Mouse (Mus musculus): Measurements from ENCODE around the gene Gm11213.

The Gm11213 gene

DNA sequence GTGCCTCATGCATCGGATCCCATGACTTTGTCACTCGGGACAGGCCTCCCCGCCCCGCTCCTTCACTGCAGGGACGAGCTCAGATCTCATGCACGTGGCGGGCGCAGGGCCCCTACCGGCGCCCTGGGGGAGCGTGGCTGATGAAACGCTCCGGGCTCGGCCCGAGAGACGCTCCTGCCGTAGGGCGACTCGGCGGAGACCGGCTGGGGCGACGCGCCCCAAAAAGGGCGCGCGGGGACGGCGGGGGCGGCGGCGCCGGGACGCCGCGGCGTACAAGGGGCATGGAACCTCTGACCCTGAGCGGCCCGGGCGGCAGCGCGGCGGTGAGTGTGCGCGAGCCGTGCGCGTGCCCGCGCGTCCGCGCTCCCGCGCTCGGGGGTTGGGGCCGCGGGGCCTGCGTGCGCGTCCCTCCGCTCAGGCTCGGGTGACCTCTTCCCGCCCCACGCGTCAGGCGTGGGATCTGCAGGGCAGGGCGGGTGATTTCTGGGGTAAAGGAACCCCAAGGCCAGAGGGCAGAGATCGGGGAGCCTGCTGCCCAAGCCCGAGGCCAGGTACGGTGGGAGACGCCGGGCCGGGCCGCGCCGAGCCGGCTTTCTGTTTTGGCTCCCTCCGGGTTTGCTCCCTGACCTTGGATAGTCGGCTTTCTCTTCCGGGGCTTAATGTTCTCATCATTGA is 46.5 kb downstream of the Gm11213 start, which contains the start of gene Tmem268:
Gene Tmem268 (plus strand): TSS at position 375 of the 675 bp plus-strand sequence.
- H3K4me1 ChIP-seq (replicated peaks; ENCODE audit: low read depth, low read length) = peaks cover 62% of the 10 kb centered on the region
- peaks cover 27% of the 10 kb centered on the region for H3K36me3 ChIP-seq (ENCODE audit: insufficient read depth, low read length)
- H3K27me3 ChIP-seq (ENCODE audit: insufficient read depth, low read length) = 0 out of 2 replicates have a peak, but pooled peaks cover 4% of the 10 kb centered on the region
- TF ChIP-seq NANOG (IDR thresholded peaks at IDR 0.05; ENCODE audit: borderline replicate concordance, low read length) (no peak), POU5F1 (IDR thresholded peaks at IDR 0.05; ENCODE audit: borderline replicate concordance, low read length) (no peak), CTCF (conservative IDR thresholded peaks at IDR 0.05; ENCODE audit: low read length) (no peak)
- H3K9me3 ChIP-seq (ENCODE audit: low read length) = no peaks in the 10 kb centered on the region
- H3K4me3 ChIP-seq (replicated peaks; ENCODE audit: low read length) = peak within 1 kb of the TSS; percentile 86

DNA sequence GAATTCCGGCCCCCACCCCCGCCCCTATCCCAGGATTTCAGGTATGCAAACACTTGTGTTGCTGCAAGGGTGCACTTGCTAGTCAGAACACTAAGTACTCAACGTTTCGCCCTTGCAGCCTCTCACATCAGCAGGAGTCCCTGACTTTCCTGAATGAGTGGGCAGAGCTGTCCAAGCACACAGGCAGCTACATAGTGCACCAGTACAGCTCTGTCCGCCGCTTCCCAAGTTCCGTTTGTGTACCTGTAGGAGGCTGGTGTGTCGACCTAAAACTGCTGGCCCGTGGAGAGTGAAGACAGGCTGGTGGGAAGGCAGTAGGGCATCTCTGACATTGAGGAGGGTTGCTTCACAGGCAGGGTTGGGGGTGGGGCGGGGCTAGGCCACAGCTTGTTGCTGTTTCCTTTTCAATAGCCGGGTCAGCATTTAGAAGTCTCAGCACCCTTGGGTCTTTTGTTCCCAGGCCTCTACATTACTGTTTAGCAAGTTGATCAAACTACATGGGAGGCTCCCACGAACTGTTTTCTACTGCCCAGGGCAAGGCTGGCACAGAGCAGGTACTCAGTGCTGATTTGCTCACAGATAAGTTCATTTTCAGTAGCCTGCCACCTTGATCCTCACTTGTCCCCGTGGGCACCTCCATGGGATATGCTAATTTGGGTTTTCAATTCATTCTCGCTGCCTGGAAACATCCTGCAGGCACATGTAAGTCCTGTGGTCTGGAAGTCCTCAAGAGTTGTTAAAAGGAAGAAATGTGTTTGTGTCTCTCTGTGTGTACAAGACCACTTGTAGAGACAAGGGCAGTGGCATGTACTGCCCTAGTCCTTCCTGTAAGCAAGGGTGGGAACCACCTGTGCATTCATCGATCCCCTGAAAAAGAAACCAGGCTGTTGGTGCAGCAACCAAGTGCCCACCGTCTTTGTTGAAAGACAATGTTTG is 47.7 kb downstream of the Gm11213 start:
- no peaks in the 10 kb centered on the region for H3K9me3 ChIP-seq (ENCODE audit: low read length)
- peaks cover 27% of the 10 kb centered on the region for H3K36me3 ChIP-seq (ENCODE audit: insufficient read depth, low read length)
- H3K4me1 ChIP-seq (replicated peaks; ENCODE audit: low read depth, low read length) = peaks cover 62% of the 10 kb centered on the region
- H3K4me3 ChIP-seq (replicated peaks; ENCODE audit: low read length) = peak overlapping the region; percentile 86
- 0 out of 2 replicates have a peak, but pooled peaks cover 4% of the 10 kb centered on the region for H3K27me3 ChIP-seq (ENCODE audit: insufficient read depth, low read length)
- TF ChIP-seq POU5F1 (IDR thresholded peaks at IDR 0.05; ENCODE audit: borderline replicate concordance, low read length) (no peak), CTCF (conservative IDR thresholded peaks at IDR 0.05; ENCODE audit: low read length) (no peak), NANOG (IDR thresholded peaks at IDR 0.05; ENCODE audit: borderline replicate concordance, low read length) (peak; percentile 10; the same call in 1 of the 2 replicates)

DNA sequence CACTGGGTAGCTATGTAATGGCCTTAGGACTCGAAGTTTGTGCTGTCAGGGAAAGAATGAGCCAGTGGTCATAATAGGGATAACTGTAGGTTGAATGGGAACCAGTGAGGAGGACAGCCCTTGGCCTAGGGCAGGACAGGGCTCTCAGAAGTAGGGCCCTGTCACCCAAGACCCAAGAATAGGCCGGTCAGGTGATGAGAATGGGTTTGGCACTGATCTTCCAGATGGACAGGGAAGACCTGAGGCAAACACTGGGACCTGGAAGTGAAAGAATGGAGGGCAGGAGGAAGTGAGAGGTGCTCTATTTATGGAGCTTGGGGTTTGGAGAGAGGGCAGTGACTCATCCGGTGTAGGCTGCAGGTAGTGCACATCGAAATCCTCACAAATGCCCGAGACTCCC is 48.4 kb downstream of the Gm11213 start:
- H3K4me1 ChIP-seq (replicated peaks; ENCODE audit: low read depth, low read length) = peaks cover 62% of the 10 kb centered on the region

DNA sequence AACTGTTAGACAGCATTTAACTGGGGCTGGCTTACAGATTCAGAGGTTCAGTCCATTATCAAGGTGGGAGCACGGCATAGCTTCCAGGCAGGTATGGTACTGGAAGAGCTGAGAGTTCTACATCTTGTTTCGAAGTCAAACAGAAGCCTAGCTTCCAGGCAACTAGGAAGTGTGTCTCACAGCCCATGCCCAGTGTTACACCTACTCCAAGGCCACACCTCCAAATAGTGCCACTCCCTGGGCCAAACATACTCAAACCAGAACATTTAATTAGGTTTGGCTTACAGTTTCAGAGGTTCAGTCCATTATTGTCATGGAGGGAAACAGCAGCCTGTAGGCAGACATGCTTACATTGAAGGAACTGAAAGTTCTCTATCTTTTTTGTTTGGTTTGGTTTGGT is 50.0 kb downstream of the Gm11213 start:
- no peaks in the 10 kb centered on the region for H3K9me3 ChIP-seq (ENCODE audit: low read length)
- H3K4me1 ChIP-seq (replicated peaks; ENCODE audit: low read depth, low read length) = peaks cover 47% of the 10 kb centered on the region
- 0 out of 2 replicates have a peak, but pooled peaks cover 4% of the 10 kb centered on the region for H3K27me3 ChIP-seq (ENCODE audit: insufficient read depth, low read length)
- peaks cover 44% of the 10 kb centered on the region for H3K36me3 ChIP-seq (ENCODE audit: insufficient read depth, low read length)
- no peak for TF ChIP-seq NANOG (IDR thresholded peaks at IDR 0.05; ENCODE audit: borderline replicate concordance, low read length)
- no peak for TF ChIP-seq CTCF (conservative IDR thresholded peaks at IDR 0.05; ENCODE audit: low read length)
- H3K4me3 ChIP-seq (replicated peaks; ENCODE audit: low read length) = no peak overlapping the region

More for the DNA sequence above, 48.4 kb downstream of the Gm11213 start:
- H3K9me3 ChIP-seq (ENCODE audit: low read length) = no peaks in the 10 kb centered on the region
- 0 out of 2 replicates have a peak, but pooled peaks cover 4% of the 10 kb centered on the region for H3K27me3 ChIP-seq (ENCODE audit: insufficient read depth, low read length)
- H3K36me3 ChIP-seq (ENCODE audit: insufficient read depth, low read length) = peaks cover 32% of the 10 kb centered on the region
- TF ChIP-seq CTCF (conservative IDR thresholded peaks at IDR 0.05; ENCODE audit: low read length) (no peak), NANOG (IDR thresholded peaks at IDR 0.05; ENCODE audit: borderline replicate concordance, low read length) (no peak), POU5F1 (IDR thresholded peaks at IDR 0.05; ENCODE audit: borderline replicate concordance, low read length) (no peak)
- H3K4me3 ChIP-seq (replicated peaks; ENCODE audit: low read length) = 0 out of 2 replicates have a peak overlapping the region, but pooled peaks have one; percentile 86

DNA sequence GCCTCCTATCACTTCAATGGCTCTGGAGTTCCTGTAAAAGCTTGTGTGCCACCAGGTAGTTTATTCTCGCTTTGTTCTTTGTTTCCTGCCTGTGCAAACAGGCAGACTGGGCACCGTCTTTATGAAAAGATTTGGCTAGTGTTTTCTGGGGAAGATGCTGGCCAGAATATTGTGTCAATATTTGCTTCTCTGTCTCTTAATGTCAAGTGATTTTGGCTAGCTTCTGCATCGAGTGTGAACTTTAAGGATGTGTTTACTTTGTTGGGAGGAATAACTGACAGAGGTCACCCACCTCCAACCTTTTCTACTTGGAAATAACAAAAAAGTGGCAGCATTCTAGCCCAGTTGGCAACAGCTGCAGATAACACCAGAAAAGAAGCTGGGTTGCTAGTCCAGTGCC is 50.4 kb downstream of the Gm11213 start:
- TF ChIP-seq CTCF (conservative IDR thresholded peaks at IDR 0.05; ENCODE audit: low read length) = no peak
- no peak for TF ChIP-seq POU5F1 (IDR thresholded peaks at IDR 0.05; ENCODE audit: borderline replicate concordance, low read length)
- no peak for TF ChIP-seq NANOG (IDR thresholded peaks at IDR 0.05; ENCODE audit: borderline replicate concordance, low read length)
- 0 out of 2 replicates have a peak, but pooled peaks cover 2% of the 10 kb centered on the region for H3K27me3 ChIP-seq (ENCODE audit: insufficient read depth, low read length)
- peaks cover 42% of the 10 kb centered on the region for H3K4me1 ChIP-seq (replicated peaks; ENCODE audit: low read depth, low read length)
- H3K9me3 ChIP-seq (ENCODE audit: low read length) = no peaks in the 10 kb centered on the region
- H3K4me3 ChIP-seq (replicated peaks; ENCODE audit: low read length) = no peak overlapping the region
- H3K36me3 ChIP-seq (ENCODE audit: insufficient read depth, low read length) = peaks cover 47% of the 10 kb centered on the region

DNA sequence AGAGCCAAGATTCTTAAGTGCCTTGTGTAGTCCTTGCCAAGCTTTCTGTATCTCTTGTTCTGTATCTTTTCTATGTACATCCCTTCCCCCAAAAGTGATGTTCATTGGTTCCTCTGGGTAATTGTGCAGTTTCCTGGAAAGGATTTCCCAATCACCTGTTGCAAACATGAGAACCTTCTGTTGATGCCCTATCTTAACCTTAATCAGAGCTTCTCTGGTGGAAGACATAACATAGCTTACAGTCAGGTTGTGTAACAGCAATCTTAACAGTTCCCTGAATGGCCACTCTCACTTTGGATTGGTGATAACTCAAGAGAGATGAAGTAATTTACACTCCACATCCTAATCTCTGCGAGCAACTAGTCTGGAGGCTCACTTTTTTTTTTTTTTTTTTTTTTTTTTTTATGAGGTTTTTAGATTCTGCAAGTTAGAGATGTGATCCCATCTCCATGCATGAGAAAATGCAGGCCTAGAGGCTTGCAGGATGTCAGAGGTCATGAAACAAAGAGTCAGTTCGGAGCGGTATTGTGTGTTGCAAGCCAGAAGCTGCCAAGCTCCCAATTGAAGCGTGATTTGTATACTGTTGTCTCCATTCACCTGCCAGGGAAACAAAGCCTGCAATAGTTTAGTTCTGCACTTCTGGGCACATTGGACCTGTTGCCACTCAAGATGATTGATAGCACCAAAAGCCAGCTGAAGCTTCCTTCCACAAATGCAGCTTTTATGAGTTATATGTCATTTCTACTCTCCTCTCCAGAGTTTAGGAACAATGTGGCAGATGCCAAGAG is 51.1 kb downstream of the Gm11213 start:
- Histone ChIP-seq H3K4me1 (replicated peaks; ENCODE audit: low read depth, low read length) (peaks cover 36% of the 10 kb centered on the region), H3K9me3 (ENCODE audit: low read length) (no peaks in the 10 kb centered on the region)
- no peak for TF ChIP-seq NANOG (IDR thresholded peaks at IDR 0.05; ENCODE audit: borderline replicate concordance, low read length)
- TF ChIP-seq CTCF (conservative IDR thresholded peaks at IDR 0.05; ENCODE audit: low read length) = no peak
- TF ChIP-seq POU5F1 (IDR thresholded peaks at IDR 0.05; ENCODE audit: borderline replicate concordance, low read length) = no peak

DNA sequence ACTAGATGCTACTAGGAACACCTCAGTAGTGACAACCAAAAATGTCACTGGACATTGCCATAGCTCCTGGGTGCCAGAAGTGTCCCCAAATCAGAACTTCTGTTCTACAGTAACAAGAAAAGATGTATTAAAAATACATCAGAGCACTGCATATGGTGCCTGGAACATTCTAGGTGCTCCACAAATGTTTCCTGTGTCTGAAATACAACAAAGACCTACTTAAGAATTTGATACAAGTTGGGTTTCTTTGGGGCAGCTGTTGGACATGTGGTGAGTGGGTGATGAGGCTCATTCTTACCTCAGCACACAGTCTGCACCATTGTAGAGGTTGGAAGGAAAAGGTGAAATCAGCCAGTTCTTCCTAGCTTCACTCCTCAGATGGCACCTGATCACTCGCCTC is 52.2 kb downstream of the Gm11213 start:
- Histone ChIP-seq H3K9me3 (ENCODE audit: low read length) (no peaks in the 10 kb centered on the region), H3K36me3 (ENCODE audit: insufficient read depth, low read length) (peaks cover 65% of the 10 kb centered on the region), H3K4me1 (replicated peaks; ENCODE audit: low read depth, low read length) (peaks cover 40% of the 10 kb centered on the region), H3K4me3 (replicated peaks; ENCODE audit: low read length) (no peak overlapping the region), H3K27me3 (ENCODE audit: insufficient read depth, low read length) (no peaks in the 10 kb centered on the region)
- no peak for TF ChIP-seq NANOG (IDR thresholded peaks at IDR 0.05; ENCODE audit: borderline replicate concordance, low read length)
- no peak for TF ChIP-seq CTCF (conservative IDR thresholded peaks at IDR 0.05; ENCODE audit: low read length)
- TF ChIP-seq POU5F1 (IDR thresholded peaks at IDR 0.05; ENCODE audit: borderline replicate concordance, low read length) = no peak

More for the DNA sequence above, 51.1 kb downstream of the Gm11213 start:
- no peaks in the 10 kb centered on the region for H3K27me3 ChIP-seq (ENCODE audit: insufficient read depth, low read length)
- peaks cover 53% of the 10 kb centered on the region for H3K36me3 ChIP-seq (ENCODE audit: insufficient read depth, low read length)
- H3K4me3 ChIP-seq (replicated peaks; ENCODE audit: low read length) = no peak overlapping the region

Measured in E14TG2a.4 (cell line).